Mouse (Mus musculus) MEL (cell line): Measurements from ENCODE around the gene Cep95. TPM values are rescaled to one million over a fixed set of nuclear protein-coding genes. Genes with fewer than 3 reads are reported as not detected.
A peak's percentile ranks its signal among the peaks of the same experiment; 100 is the strongest.

Experiments used
- DNase-seq: peaks from one replicate; pipeline ENCODE4 v3.0.0; 2011; ENCODE audit warnings: low read depth, low spot score
- H3K27ac ChIP-seq: 2 replicates; pipeline ENCODE4 v1.5.1; 2012; ENCODE audit warnings: low read depth, mild to moderate bottlenecking, control low read depth, low read length, moderate library complexity; ENCODE audit not compliant: control insufficient read depth
- H3K27me3 ChIP-seq, 2 experiments: fragments of 150-350 bp in 1 of 2; sonication (generic) in 1 of 2; 2 replicates each; pipeline ENCODE4 v1.6.1; 2012; ENCODE audit warnings: low read length in 2 of 2, mild to moderate bottlenecking in 2 of 2, improper control_type of control experiment in 1 of 2, moderate library complexity in 1 of 2; ENCODE audit not compliant: insufficient read depth in 2 of 2, control insufficient read depth in 1 of 2
- H3K36me3 ChIP-seq, 2 experiments: 2 replicates each; pipeline ENCODE4 v1.6.1; 2012 to 2014; ENCODE audit warnings: low read length in 2 of 2, improper control_type of control experiment in 1 of 2, inconsistent platforms in 1 of 2, mild to moderate bottlenecking in 1 of 2; ENCODE audit not compliant: insufficient read depth in 2 of 2, control insufficient read depth in 1 of 2
- H3K4me1 ChIP-seq, 2 experiments: fragments of 150-350 bp in 1 of 2; sonication (generic) in 1 of 2; 2 replicates each; pipeline ENCODE4 v1.6.1; 2012; ENCODE audit warnings: low read length in 2 of 2, improper control_type of control experiment in 1 of 2, mild to moderate bottlenecking in 1 of 2; ENCODE audit not compliant: insufficient read depth in 2 of 2, control insufficient read depth in 1 of 2
- H3K4me3 ChIP-seq, 2 experiments: fragments of 150-350 bp in 1 of 2; sonication (generic) in 1 of 2; 2 replicates each; pipeline ENCODE4 v1.5.1; 2012; ENCODE audit warnings: low read depth in 2 of 2, low read length in 2 of 2, mild to moderate bottlenecking in 2 of 2, moderate library complexity in 2 of 2, control low read depth in 1 of 2, improper control_type of control experiment in 1 of 2; ENCODE audit not compliant: control insufficient read depth in 1 of 2, insufficient read depth in 1 of 2
- H3K79me2 ChIP-seq: 2 replicates; pipeline ENCODE4 v1.6.1; 2012; ENCODE audit warnings: mild to moderate bottlenecking, low read length, moderate library complexity; ENCODE audit not compliant: control insufficient read depth, poor library complexity, insufficient read depth
- H3K9ac ChIP-seq: 2 replicates; pipeline ENCODE4 v1.6.1; 2012; ENCODE audit warnings: low read depth, mild to moderate bottlenecking, control low read depth, low read length, moderate library complexity; ENCODE audit not compliant: control insufficient read depth, poor library complexity, severe bottlenecking
- H3K9me3 ChIP-seq: fragments of 150-350 bp; sonication (generic); replicated peaks from 2 replicates; pipeline ENCODE4 v1.6.1; 2012; ENCODE audit warnings: mild to moderate bottlenecking, low read length, improper control_type of control experiment, moderate library complexity; ENCODE audit not compliant: insufficient read depth
- CTCF ChIP-seq, 3 experiments: IDR thresholded peaks in 2 of 3; conservative IDR thresholded peaks in 1 of 3; 2 replicates each; pipeline ENCODE4 v1.5.1; 2011 to 2012; ENCODE audit warnings: low read length in 3 of 3, low read depth in 2 of 3, mild to moderate bottlenecking in 2 of 3, improper control_type of control experiment in 1 of 3, inconsistent platforms in 1 of 3, mixed read lengths in 1 of 3, moderate library complexity in 1 of 3; ENCODE audit not compliant: control insufficient read depth in 1 of 3, insufficient read depth in 1 of 3, poor library complexity in 1 of 3, severe bottlenecking in 1 of 3
- ELF1 ChIP-seq: IDR thresholded peaks from 2 replicates; pipeline ENCODE4 v1.6.1; 2014; ENCODE audit warnings: low read depth, mild to moderate bottlenecking, inconsistent platforms, low read length, improper control_type of control experiment, moderate library complexity
- ETS1 ChIP-seq: IDR thresholded peaks from 2 replicates; pipeline ENCODE4 v1.6.1; 2012; ENCODE audit warnings: low read depth, mild to moderate bottlenecking, inconsistent platforms, low read length, improper control_type of control experiment, moderate library complexity
- JUND ChIP-seq: IDR thresholded peaks from 2 replicates; pipeline ENCODE4 v1.6.1; 2011; ENCODE audit warnings: low read depth, mild to moderate bottlenecking, improper control_type of control experiment, low read length
- MAFK ChIP-seq: IDR thresholded peaks from 2 replicates; pipeline ENCODE4 v1.6.1; 2011; ENCODE audit warnings: low read depth, mild to moderate bottlenecking, low read length, improper control_type of control experiment, borderline replicate concordance
- MYC ChIP-seq: IDR thresholded peaks from 2 replicates; pipeline ENCODE4 v1.6.1; 2011; ENCODE audit warnings: low read depth, mild to moderate bottlenecking, low read length, improper control_type of control experiment, moderate library complexity
- POLR2AphosphoS5 ChIP-seq: IDR thresholded peaks from 2 replicates; pipeline ENCODE4 v1.6.1; 2012; ENCODE audit warnings: low read depth, borderline replicate concordance, mild to moderate bottlenecking, inconsistent platforms, low read length, moderate library complexity, mixed read lengths
- RAD21 ChIP-seq: IDR thresholded peaks from 2 replicates; pipeline ENCODE4 v1.6.1; 2011; ENCODE audit warnings: mild to moderate bottlenecking, low read depth, low read length, improper control_type of control experiment
- RCOR1 ChIP-seq: IDR thresholded peaks from 2 replicates; pipeline ENCODE4 v1.6.1; 2012; ENCODE audit warnings: low read depth, mild to moderate bottlenecking, inconsistent platforms, low read length, improper control_type of control experiment
- SIN3A ChIP-seq: IDR thresholded peaks from 2 replicates; pipeline ENCODE4 v1.6.1; 2012; ENCODE audit warnings: low read length, improper control_type of control experiment, inconsistent platforms
- SMC3 ChIP-seq: IDR thresholded peaks from 2 replicates; pipeline ENCODE4 v1.6.1; 2011; ENCODE audit warnings: low read depth, low read length, improper control_type of control experiment
- USF1 ChIP-seq: IDR thresholded peaks from 2 replicates; pipeline ENCODE4 v1.6.1; 2014; ENCODE audit warnings: low read depth, mild to moderate bottlenecking, inconsistent platforms, low read length, improper control_type of control experiment, moderate library complexity
- ZC3H11A ChIP-seq: IDR thresholded peaks from 2 replicates; pipeline ENCODE4 v1.6.1; 2012; ENCODE audit warnings: low read depth, mild to moderate bottlenecking, inconsistent platforms, low read length, improper control_type of control experiment
- ZMIZ1 ChIP-seq: IDR thresholded peaks from 2 replicates; pipeline ENCODE4 v1.6.1; 2012; ENCODE audit warnings: low read depth, mild to moderate bottlenecking, inconsistent platforms, low read length, improper control_type of control experiment, moderate library complexity
- ZNF384 ChIP-seq: IDR thresholded peaks from 2 replicates; pipeline ENCODE4 v1.6.1; 2012; ENCODE audit warnings: low read depth, mild to moderate bottlenecking, inconsistent platforms, low read length, improper control_type of control experiment
- polyA plus RNA-seq, 2 experiments: library from polyadenylated mRNA; stranded (reverse) in 1 of 2; unstranded in 1 of 2; fragments of >175 nt in 1 of 2; fragments of >200 nt in 1 of 2; gene quantifications; 2 replicates each; pipeline versions ENCODE4 v1.2.1 to v1.2.4; 2012; ENCODE audit warnings: low replicate concordance in 2 of 2, low read depth in 1 of 2; ENCODE audit not compliant: insufficient read length in 2 of 2, insufficient read depth in 1 of 2, missing spikeins in 1 of 2
- total RNA-seq: library from RNA; depleted of rRNA; stranded (reverse); fragments of 300-350 nt; gene quantifications from 2 replicates; pipeline ENCODE4 v1.2.3, GENCODE M21; 2012; rRNA removed

The Cep95 gene
- total and polyA plus RNA-seq, 3 experiments, result 11.6 to 12.9 TPM; not detected in 1

DNA sequence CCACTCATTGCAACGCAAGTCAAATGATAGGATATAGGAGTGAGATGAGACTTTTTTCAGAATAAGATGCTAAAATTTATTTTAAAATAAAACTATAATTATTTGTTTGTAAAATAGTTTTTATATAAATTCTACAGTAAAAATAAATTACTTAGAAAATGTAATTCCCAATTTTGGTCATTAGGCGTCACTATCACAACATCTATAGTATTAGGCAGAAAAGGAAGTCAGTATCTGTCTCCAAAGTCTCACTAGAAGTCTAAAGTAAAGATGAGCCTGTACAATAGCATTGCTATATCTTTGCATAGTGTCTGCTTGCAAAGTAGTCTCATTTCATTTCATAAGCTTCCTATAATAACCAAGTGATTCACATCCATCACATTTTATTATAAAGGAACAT, 62.4 kb downstream of the Cep95 start:
- no peaks in the 10 kb centered on the region for H3K4me1 ChIP-seq
- peak; percentile 75 for DNase-seq
- no peaks in the 10 kb centered on the region for H3K9me3 ChIP-seq
- no peak overlapping the region for H3K9ac ChIP-seq
- TF ChIP-seq RCOR1 (no peak), ZC3H11A (peak; percentile 83), MYC (peak; percentile 75; the same call in 1 of the 2 replicates), ZNF384 (0 out of 2 replicates have a peak, but pooled peaks have one; percentile 35), USF1 (no peak), ELF1 (peak; percentile 55), MAFK (no peak), CTCF (IDR thresholded peaks at IDR 0.05 in 2 of 3, conservative IDR thresholded peaks at IDR 0.05 in 1 of 3; ENCODE audit: control insufficient read depth in 1 of 3, insufficient read depth in 1 of 3, low read depth in 2 of 3, low read length in 3 of 3, poor library complexity in 1 of 3, severe bottlenecking in 1 of 3) (peak; percentile 1 to 85 (median 39); a peak in 3 of 6 replicates), SIN3A (no peak), ZMIZ1 (no peak), SMC3 (peak; percentile 81), RAD21 (peak; percentile 99), POLR2AphosphoS5 (no peak), JUND (no peak; the same call in 1 of the 2 replicates), ETS1 (no peak)
- no peak overlapping the region for H3K27ac ChIP-seq
- no peaks in the 10 kb centered on the region for H3K27me3 ChIP-seq
- H3K4me3 ChIP-seq, result no peak overlapping the region
- peaks cover 0 to 16% of the 10 kb centered on the region in 2 experiments; a peak in 2 of 4 replicates for H3K36me3 ChIP-seq
- no peaks in the 10 kb centered on the region for H3K79me2 ChIP-seq

Other genes with a start within 250 kb of the Cep95 start
- gene Tex2, start 175.8 kb upstream of the Cep95 start, total RNA-seq, result 21.9 and 24.8 TPM in 2 replicates
- 10 to 100 TPM in 1 of 2 experiments, not detected in 1; 13.7 TPM for gene Tex2, start 175.8 kb upstream of the Cep95 start, polyA plus RNA-seq
- gene Pecam1, start 38.6 kb upstream of the Cep95 start, total RNA-seq, result 0.12 and 0.20 TPM in 2 replicates
- gene Pecam1, start 38.6 kb upstream of the Cep95 start, polyA plus RNA-seq, result under 1 TPM in 1 of 2 experiments, not detected in 1; 0.14 TPM
- not detected in 2 replicates for gene Milr1, start 38.0 kb upstream of the Cep95 start, total RNA-seq
- under 1 TPM in 1 of 2 experiments, not detected in 1; 0.26 TPM for gene Milr1, start 38.0 kb upstream of the Cep95 start, polyA plus RNA-seq
- 9.2 and 10.7 TPM in 2 replicates for gene Polg2, start 9.7 kb upstream of the Cep95 start, total RNA-seq
- 1 to 10 TPM in 1 of 2 experiments, not detected in 1; 6.3 TPM for gene Polg2, start 9.7 kb upstream of the Cep95 start, polyA plus RNA-seq
- gene Ddx5, start 67 bp upstream of the Cep95 start, total RNA-seq, result 338 and 358 TPM in 2 replicates
- gene Ddx5, start 67 bp upstream of the Cep95 start, polyA plus RNA-seq, result 1,000 to 10,000 TPM in 1 of 2 experiments, 100 to 1,000 TPM in 1; 748 to 3,269 TPM
- gene Smurf2, start 131.5 kb downstream of the Cep95 start, total RNA-seq, result 17.5 and 18.2 TPM in 2 replicates
- gene Smurf2, start 131.5 kb downstream of the Cep95 start, polyA plus RNA-seq, result 10 to 100 TPM; 15.5 to 67.0 TPM
- 216 and 275 TPM in 2 replicates for gene Kpna2, start 210.3 kb downstream of the Cep95 start, total RNA-seq
- gene Kpna2, start 210.3 kb downstream of the Cep95 start, polyA plus RNA-seq, result 10 to 100 TPM in 1 of 2 experiments, not detected in 1; 13.2 TPM
- gene 1810010H24Rik, start 236.4 kb downstream of the Cep95 start, total RNA-seq, result 0.42 and 0.88 TPM in 2 replicates
- gene 1810010H24Rik, start 236.4 kb downstream of the Cep95 start, polyA plus RNA-seq, result 1 to 10 TPM in 1 of 2 experiments, not detected in 1; 2.5 TPM